17 mouse cellular contexts compared by ENCODE assay signal in genomic region chr17:74455426-74455825, GRCm38 (mm10).
"Had no signal": no experiment of that assay in that cellular context is flagged by ENCODE, and none has a peak within 500 bp of the region (broad histone marks: within the 10 kb centered on the region; RNA-seq: fewer than 3 reads in every experiment).

No protein-coding gene starts in this region.

- H3K4me1 ChIP-seq: kidney, embryonic 15.5 days; liver, embryonic 13.5 days; midbrain, embryonic 10.5 days; midbrain, embryonic 13.5 days; neural tube, embryonic 13.5 days had no signal

- H3K4me3 ChIP-seq: kidney, embryonic 15.5 days; left cerebral cortex, adult 2 months; liver, embryonic 13.5 days; megakaryocyte, embryonic 14.5 days; midbrain, embryonic 10.5 days; midbrain, embryonic 13.5 days; myocyte; neural tube, embryonic 13.5 days had no signal

- H3K36me3 ChIP-seq: kidney, embryonic 15.5 days; liver, embryonic 13.5 days; midbrain, embryonic 10.5 days; midbrain, embryonic 13.5 days; neural tube, embryonic 13.5 days had no signal

- H3K9ac ChIP-seq: kidney, embryonic 15.5 days; liver, embryonic 13.5 days; midbrain, embryonic 13.5 days; neural tube, embryonic 13.5 days had no signal

- DNase-seq: kidney, adult 8-10 months; kidney, postnatal 10 days; kidney, postnatal 36 days; layer of hippocampus, postnatal 36 days; liver, embryonic 13.5 days; lung, adult 2 months; right cerebral cortex, postnatal 14 days; right cerebral cortex, postnatal 4 days; thymus, postnatal 25 days had no signal

- H3K27ac ChIP-seq: kidney, embryonic 15.5 days; left cerebral cortex, adult 2 months; liver, embryonic 13.5 days; midbrain, embryonic 10.5 days; midbrain, embryonic 13.5 days; neural tube, embryonic 13.5 days; stomach, postnatal 0 days had no signal

- H3K27me3 ChIP-seq: kidney, embryonic 15.5 days; liver, embryonic 13.5 days; megakaryocyte, embryonic 14.5 days; midbrain, embryonic 13.5 days; neural tube, embryonic 13.5 days had no signal

- H3K9me3 ChIP-seq: kidney, embryonic 15.5 days; liver, embryonic 13.5 days; megakaryocyte, embryonic 14.5 days; midbrain, embryonic 10.5 days; midbrain, embryonic 13.5 days; neural tube, embryonic 13.5 days had no signal
